Mouse (Mus musculus) mouse embryonic stem cell (cell line): ENCODE measurements around the gene Foxp1.

Source experiments
- in situ Hi-C, 2 experiments: fragments of 300-500 bp; cut with MboI; formaldehyde crosslinking; loops; 1 replicate in 1 of 2; 3 replicates in 1 of 2; pipeline ENCODE4 v1.14.3; 2019 to 2020; ENCODE audit warnings: low sequenced_read_pairs in 2 of 2, low pct_unique_long_range_greater_than_20kb in 1 of 2, mixed read lengths in 1 of 2; ENCODE audit not compliant: unreplicated experiment in 1 of 2

The Foxp1 gene

DNA sequence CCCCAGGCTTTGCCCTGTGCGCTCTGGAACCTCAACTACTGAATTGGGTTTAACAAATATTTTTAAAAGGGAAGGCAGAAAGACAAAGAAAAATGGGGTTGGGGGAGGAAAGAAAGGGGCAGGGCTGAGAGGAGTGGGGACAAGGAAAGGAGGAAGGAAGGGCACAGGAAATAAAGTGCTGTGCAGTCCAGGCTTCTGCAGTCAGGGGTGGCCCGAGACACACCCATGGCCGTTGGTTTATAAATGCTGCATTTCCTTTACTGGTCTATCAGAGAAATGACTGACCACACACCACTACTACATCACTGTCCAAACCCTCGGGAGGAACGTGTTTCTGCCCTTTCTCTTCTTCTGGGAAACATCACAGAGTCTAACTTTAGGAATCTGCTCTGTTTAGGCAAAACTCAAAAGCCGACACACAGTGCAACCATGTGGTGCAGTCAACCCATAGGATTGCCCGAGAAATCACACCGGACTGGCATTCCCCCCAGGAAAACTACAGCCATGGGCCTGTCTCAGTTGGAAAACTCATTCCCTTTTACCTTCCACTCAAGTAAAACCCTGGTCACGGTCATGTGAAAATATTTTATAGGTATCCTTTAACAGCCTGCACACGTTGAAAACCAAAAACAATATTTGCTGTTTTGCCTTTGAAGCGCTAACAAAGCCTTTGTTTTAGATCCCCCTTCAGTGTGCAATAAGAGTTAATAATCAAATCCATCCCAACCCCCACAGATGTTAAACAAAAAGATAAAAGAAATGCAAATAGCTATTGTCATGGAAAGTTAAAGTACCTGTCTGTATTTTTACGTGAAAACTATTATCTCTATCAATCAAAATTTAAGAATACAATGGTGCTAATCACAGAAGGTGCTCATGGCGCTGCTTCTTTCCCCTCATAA, 258.1 kb downstream of the Foxp1 start:
- in situ Hi-C loops: no loop called here

DNA sequence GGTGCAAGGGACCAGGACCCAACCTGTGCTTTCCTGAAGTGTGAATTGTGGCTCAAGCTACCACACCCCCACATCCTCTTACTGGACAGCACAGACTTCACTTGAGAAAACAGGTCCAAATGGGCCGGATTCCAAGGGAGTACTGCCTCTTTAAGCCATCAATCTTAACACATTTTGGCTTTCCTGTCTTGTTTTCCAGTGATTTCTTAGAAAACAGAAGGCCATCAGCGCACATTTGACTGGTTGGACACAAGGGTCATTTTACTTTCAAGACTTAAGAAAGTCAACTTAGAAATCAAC, 258.7 kb downstream of the Foxp1 start:
- in situ Hi-C loops: no loop called here

GRCm38 (mm10) chr6:99263061-99263885, 259.2 kb downstream of the Foxp1 start:
- in situ Hi-C loops: no loop called here

DNA sequence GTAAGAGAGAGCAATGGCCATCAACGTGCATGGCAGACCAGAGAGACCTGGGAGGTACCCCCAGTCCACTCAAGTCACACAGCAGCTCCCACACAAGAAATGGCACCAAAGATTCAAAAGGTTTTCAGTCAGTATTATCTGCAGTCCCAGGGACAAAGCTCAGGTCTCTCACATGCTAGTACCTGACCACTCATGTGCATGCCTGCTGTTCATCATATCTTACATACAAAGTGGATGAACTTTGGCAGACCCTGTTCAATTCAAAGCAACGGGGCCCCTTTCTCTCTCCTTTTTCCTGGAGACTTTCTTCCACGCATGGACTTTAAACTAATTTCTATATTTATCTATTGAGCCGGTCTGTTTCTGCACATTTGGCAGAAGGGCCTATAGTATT, 260.8 kb downstream of the Foxp1 start:
- in situ Hi-C loops: no loop called here

- in situ Hi-C loops: no loop called here
These were observed 261.4 kb downstream of the Foxp1 start for GRCm38 (mm10) chr6:99260941-99261736.

DNA sequence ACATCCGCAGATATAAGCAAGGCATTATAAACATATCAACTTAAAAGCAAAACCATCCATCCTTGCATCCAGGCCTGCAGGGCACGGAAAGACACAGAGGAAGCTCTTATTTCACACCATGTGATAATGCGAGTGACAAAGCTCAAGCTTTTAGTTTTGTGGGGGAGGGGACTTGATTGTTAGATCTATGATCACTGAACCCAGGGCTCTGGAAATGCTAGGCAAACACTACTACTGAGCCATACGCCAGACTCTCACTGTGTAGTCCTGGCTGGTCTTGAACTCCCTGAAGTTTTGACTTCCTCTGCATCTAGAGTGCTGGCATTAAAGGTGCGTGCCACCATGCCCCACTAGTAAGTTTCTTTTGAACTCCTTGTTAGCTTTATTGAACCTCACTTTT, 264.2 kb downstream of the Foxp1 start:
- in situ Hi-C loops: no loop called here

DNA sequence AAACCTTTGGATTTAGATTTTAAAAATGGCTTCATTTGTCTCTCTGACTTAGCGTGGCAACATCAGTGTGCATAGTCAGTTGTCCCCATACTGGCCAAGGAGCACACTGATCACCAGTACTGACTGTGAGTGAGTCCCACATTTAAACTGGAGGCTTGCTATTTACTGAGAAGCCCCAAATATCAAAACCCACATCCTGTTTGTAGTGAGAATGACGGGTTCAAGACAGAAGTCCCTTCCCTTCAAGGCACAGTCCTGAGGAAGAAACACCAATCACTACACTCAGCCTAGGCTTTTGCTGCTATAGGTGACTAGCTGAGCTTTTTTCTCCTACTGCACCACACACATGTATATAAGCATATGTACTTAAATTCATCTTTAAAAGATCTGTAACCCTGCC, 264.8 kb downstream of the Foxp1 start:
- in situ Hi-C loops: no loop called here

DNA sequence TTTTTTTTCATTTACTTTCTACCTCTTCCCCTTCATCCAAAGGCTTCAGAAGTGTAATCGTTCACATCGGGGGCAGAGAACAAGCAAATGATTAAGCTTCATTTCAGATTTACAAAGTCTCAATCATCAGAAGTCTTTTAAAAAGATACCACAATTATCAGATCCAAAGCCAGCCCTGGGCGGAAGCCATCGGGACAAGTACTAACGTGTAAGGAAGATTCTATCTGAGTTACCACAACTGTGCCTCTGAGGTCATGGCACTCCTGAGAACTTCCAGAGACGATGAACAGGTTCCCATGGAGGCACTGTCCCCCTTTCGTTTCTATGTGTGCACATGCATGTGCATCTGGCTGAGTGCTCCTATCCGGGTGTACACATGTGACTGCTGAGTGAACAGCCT, 269.2 kb downstream of the Foxp1 start:
- in situ Hi-C loops: no loop called here

GRCm38 (mm10) chr6:99252816-99253215, 269.7 kb downstream of the Foxp1 start:
- in situ Hi-C loops: no loop called here

- in situ Hi-C loops: no loop called here
These were observed 270.6 kb downstream of the Foxp1 start for GRCm38 (mm10) chr6:99251924-99252323.

DNA sequence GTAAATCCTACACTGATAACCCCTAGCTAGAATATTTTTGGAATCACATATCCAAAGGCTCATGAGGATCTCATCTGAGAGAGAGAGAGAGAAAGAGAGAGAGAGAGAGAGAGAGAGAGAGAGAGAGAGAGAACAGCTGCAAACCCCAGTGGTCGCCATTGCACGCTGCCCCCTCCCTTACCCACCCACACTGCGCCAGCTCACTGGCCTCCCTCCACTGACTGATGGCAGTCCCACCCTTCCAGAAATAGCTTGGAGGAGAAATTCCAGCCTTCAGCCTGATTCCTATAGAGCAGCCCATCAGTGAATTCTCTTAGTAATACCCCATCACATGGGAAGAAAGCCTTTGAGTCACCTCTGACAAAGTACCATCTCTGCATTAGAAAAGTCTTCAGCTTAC, 271.3 kb downstream of the Foxp1 start:
- in situ Hi-C loops: no loop called here

GRCm38 (mm10) chr6:99249496-99250030, 273.0 kb downstream of the Foxp1 start:
- in situ Hi-C loops: no loop called here

DNA sequence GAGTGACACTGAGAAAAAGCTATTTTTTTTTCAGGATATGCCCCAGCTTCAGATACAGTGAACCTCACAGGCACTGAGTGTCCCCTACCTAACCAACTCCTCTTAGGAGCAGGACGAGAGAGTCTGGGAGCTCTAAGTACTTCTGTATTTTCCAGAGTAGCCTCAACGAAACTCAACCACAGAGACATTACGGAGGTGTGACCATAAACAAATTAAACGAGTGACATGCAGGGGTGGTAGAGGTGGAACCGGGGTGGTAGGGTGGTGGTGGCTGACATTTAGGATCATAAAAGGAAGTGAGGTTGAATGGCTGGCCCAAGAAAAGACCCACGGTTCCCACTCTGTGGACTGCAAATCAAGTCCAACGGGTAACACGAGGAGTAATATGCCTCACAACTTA, 274.1 kb downstream of the Foxp1 start:
- in situ Hi-C loops: no loop called here

DNA sequence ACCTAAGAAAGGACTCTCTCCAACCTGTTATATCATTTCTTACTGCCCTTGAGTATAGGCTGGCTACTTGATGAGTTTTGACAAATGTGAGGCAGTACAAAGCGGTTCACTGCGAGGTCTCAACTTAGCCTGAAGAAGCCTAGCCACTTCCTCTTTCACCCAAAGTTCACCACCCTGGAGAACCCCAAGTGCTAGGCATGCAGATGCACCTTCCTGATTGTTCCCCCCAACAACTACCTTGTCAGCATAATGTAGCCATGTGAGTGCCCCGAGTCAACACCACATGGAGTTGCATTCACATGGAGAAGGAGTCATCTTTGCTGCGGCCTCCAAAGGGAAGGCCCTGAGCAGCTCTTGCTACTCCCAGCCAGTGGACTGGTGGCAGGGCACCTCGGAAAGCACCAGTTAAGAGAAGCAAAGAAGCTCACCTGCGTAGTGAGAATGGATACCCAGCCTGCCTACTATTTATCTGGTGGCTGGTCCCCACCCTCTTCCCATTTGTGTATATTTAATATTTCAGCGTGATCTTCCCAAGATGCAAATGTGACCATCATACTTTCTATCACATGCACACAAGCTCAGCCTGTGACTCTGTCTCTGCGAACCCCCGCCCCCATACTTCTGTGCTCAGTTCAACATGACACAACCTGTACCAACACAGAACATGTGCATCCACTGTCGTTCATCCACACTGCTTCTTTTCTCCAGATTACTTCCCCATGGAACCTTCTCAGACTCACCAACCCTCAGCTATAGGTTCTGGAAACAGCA, 280.7 kb downstream of the Foxp1 start:
- in situ Hi-C loops: no loop called here

- in situ Hi-C loops: no loop called here
These were observed 281.8 kb downstream of the Foxp1 start for GRCm38 (mm10) chr6:99240764-99241163.

DNA sequence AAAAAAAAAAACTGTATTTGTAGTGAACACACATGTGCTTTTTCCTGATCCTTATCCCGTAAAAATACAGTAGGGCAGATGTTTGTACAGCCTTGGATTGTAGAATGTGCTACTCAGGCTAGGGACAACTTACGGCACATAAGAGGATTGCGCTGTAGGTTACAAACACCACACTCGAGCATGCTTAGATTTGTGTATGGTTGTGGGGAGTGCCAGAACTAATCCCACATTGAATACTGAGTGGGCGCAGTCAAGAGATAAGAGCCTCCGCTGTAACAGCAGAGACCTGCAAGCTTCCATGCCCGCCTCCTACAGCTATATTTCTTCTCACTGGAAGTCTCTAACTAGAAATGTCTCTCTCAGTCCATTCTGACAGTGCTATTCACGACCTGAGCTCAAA, 286.9 kb downstream of the Foxp1 start:
- in situ Hi-C loops: no loop called here

- in situ Hi-C loops: no loop called here
These were observed 289.1 kb downstream of the Foxp1 start for GRCm38 (mm10) chr6:99233411-99233810.

DNA sequence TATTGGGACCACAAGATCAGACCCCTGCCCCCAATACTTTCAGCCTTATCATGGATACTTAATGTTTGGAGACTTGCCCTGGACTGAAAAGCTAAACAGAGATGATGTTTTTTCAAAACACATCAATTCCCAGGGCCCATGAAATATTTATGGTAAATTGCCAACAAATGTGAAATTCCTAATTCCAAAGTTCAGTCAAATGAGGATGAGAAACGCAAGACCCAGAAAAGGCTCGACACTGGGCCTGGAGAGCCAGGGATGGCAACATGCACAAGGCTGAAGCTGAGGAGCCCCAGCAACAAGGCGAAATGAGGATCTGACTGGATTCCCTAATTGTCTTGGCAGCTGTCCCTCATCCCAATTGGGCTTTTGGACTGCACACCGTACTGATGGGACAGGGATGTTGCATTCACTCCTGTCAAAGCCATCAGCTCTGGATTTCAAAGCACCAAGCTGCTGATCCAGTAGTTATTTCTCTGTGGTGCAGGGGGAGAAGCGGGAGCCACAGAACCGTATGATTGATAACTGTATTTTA, 294.1 kb downstream of the Foxp1 start:
- in situ Hi-C loops: no loop called here
